Mouse (Mus musculus): ENCODE results near the gene Dpp6. TPM values are rescaled to one million over a fixed set of nuclear protein-coding genes. Genes with fewer than 3 reads are reported as not detected.

The Dpp6 gene
- total and polyA plus RNA-seq, 3 experiments = not detected

GRCm38 (mm10) chr5:27147397-27147945, 330.5 kb downstream of the Dpp6 start:
- DNase-seq (ENCODE audit: low read depth, low spot score) = no peak
- Histone ChIP-seq H3K9ac (ENCODE audit: control insufficient read depth, low read depth, low read length, poor library complexity, severe bottlenecking) (no peak overlapping the region), H3K27ac (ENCODE audit: control insufficient read depth, low read depth, low read length) (no peak overlapping the region), H3K9me3 (replicated peaks; ENCODE audit: insufficient read depth, low read length) (no peaks in the 10 kb centered on the region), H3K27me3 (ENCODE audit: control insufficient read depth in 1 of 2, insufficient read depth in 2 of 2, low read length in 2 of 2) (no peaks in the 10 kb centered on the region), H3K4me1 (ENCODE audit: control insufficient read depth in 1 of 2, insufficient read depth in 2 of 2, low read length in 2 of 2) (no peaks in the 10 kb centered on the region), H3K79me2 (ENCODE audit: control insufficient read depth, insufficient read depth, low read length, poor library complexity) (no peaks in the 10 kb centered on the region), H3K36me3 (ENCODE audit: control insufficient read depth in 1 of 2, insufficient read depth in 2 of 2, low read length in 2 of 2) (no peaks in the 10 kb centered on the region), H3K4me3 (ENCODE audit: control insufficient read depth in 1 of 2, insufficient read depth in 1 of 2, low read depth in 2 of 2, low read length in 2 of 2) (no peak overlapping the region)
- TF ChIP-seq POLR2A (IDR thresholded peaks at IDR 0.05; ENCODE audit: control insufficient read depth in 1 of 2, insufficient read depth in 1 of 2, low read depth in 1 of 2, low read length in 2 of 2, poor library complexity in 1 of 2) (no peak), EP300 (IDR thresholded peaks at IDR 0.05; ENCODE audit: low read depth in 1 of 2, low read length in 2 of 2) (no peak), ETS1 (IDR thresholded peaks at IDR 0.05; ENCODE audit: low read depth, low read length) (no peak), ELF1 (IDR thresholded peaks at IDR 0.05; ENCODE audit: low read depth, low read length) (no peak), JUND (IDR thresholded peaks at IDR 0.05; ENCODE audit: low read depth, low read length) (no peak), TAL1 (IDR thresholded peaks at IDR 0.05; ENCODE audit: low read length) (no peak), ZNF384 (IDR thresholded peaks at IDR 0.05; ENCODE audit: low read depth, low read length) (no peak), SIN3A (IDR thresholded peaks at IDR 0.05; ENCODE audit: low read length) (no peak), MAFK (IDR thresholded peaks at IDR 0.05; ENCODE audit: borderline replicate concordance, low read depth, low read length) (no peak), MYC (IDR thresholded peaks at IDR 0.05; ENCODE audit: low read depth, low read length) (no peak), KAT2A (conservative IDR thresholded peaks at IDR 0.05; ENCODE audit: low read depth, low read length) (no peak), CHD2 (IDR thresholded peaks at IDR 0.05; ENCODE audit: low read length) (no peak), NELFE (IDR thresholded peaks at IDR 0.05; ENCODE audit: low read depth, low read length) (no peak), TBP (IDR thresholded peaks at IDR 0.05; ENCODE audit: low read depth, low read length) (no peak), SMC3 (IDR thresholded peaks at IDR 0.05; ENCODE audit: low read depth, low read length) (no peak)

DNA sequence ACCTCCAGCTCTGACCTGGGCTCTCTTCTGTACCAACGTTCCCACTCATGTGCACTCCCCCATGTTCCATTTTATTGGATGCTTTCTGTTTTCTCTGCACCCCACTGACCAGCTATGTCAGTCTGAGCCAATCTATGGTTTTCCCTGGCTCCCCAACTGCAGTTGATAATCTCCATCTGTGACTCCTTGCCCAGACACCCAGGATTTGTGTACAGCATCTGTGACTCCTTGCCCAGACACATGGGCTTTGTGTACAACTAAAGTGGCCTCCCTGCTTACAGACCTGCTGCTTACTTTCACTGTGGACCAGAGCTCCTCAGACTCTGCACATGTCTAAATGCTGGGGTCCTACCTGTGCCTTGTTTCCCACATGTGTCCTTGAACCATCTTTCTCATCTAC, 334.0 kb downstream of the Dpp6 start:
- H3K27me3 ChIP-seq (ENCODE audit: control insufficient read depth in 1 of 2, insufficient read depth in 2 of 2, low read length in 2 of 2) = no peaks in the 10 kb centered on the region
- no peak overlapping the region for H3K4me3 ChIP-seq (ENCODE audit: control insufficient read depth in 1 of 2, insufficient read depth in 1 of 2, low read depth in 2 of 2, low read length in 2 of 2)
- no peaks in the 10 kb centered on the region for H3K4me1 ChIP-seq (ENCODE audit: control insufficient read depth in 1 of 2, insufficient read depth in 2 of 2, low read length in 2 of 2)
- H3K36me3 ChIP-seq (ENCODE audit: control insufficient read depth in 1 of 2, insufficient read depth in 2 of 2, low read length in 2 of 2) = no peaks in the 10 kb centered on the region
- H3K9ac ChIP-seq (ENCODE audit: control insufficient read depth, low read depth, low read length, poor library complexity, severe bottlenecking) = no peak overlapping the region
- no peaks in the 10 kb centered on the region for H3K9me3 ChIP-seq (replicated peaks; ENCODE audit: insufficient read depth, low read length)
- no peak for DNase-seq (ENCODE audit: low read depth, low spot score)
- no peak overlapping the region for H3K27ac ChIP-seq (ENCODE audit: control insufficient read depth, low read depth, low read length)
- TF ChIP-seq MAFK (IDR thresholded peaks at IDR 0.05; ENCODE audit: borderline replicate concordance, low read depth, low read length) = no peak
- TF ChIP-seq MEF2A (IDR thresholded peaks at IDR 0.05; ENCODE audit: extremely low read depth, insufficient replicate concordance, low read depth, low read length, poor library complexity, severe bottlenecking) = no peak
- no peak for TF ChIP-seq SMC3 (IDR thresholded peaks at IDR 0.05; ENCODE audit: low read depth, low read length)
- TF ChIP-seq MAX (IDR thresholded peaks at IDR 0.05; ENCODE audit: low read length) = no peak
- no peak for TF ChIP-seq POLR2A (IDR thresholded peaks at IDR 0.05; ENCODE audit: control insufficient read depth in 1 of 2, insufficient read depth in 1 of 2, low read depth in 1 of 2, low read length in 2 of 2, poor library complexity in 1 of 2)
- no peak for TF ChIP-seq TCF12 (IDR thresholded peaks at IDR 0.05; ENCODE audit: low read depth, low read length)
- no peak for TF ChIP-seq TBP (IDR thresholded peaks at IDR 0.05; ENCODE audit: low read depth, low read length)
- no peak for TF ChIP-seq GABPA (IDR thresholded peaks at IDR 0.05; ENCODE audit: low read depth, low read length)
- TF ChIP-seq HCFC1 (IDR thresholded peaks at IDR 0.05; ENCODE audit: low read depth, low read length) = no peak
- no peak for TF ChIP-seq EP300 (IDR thresholded peaks at IDR 0.05; ENCODE audit: low read depth in 1 of 2, low read length in 2 of 2)
- no peak for TF ChIP-seq NRF1 (IDR thresholded peaks at IDR 0.05; ENCODE audit: insufficient read depth, low read depth, low read length, poor library complexity, severe bottlenecking)
- H3K79me2 ChIP-seq (ENCODE audit: control insufficient read depth, insufficient read depth, low read length, poor library complexity) = no peaks in the 10 kb centered on the region

All from MEL (cell line).